Mouse (Mus musculus) kidney, postnatal 36 days (tissue): ENCODE data around the gene Cavin4.
A peak's percentile ranks its signal among the peaks of the same experiment; 100 is the strongest.
"Not testable (repeated sequence)": the region's sequence is repeated elsewhere in the genome, so short reads cannot be mapped to it uniquely, and the experiment has no call there.

Experiments
- DNase-seq, 2 experiments: peaks; one replicate each; pipeline ENCODE4 v3.0.0; 2021 to 2022; ENCODE audit warnings: mixed read lengths in 2 of 2

The Cavin4 gene

GRCm38 (mm10) chr4:48674412-48674811, 11.1 kb downstream of the Cavin4 start:
- DNase-seq: no peak

- DNase-seq: no peak
These were observed 13.4 kb downstream of the Cavin4 start for GRCm38 (mm10) chr4:48676570-48677185.

GRCm38 (mm10) chr4:48677276-48677675, 14.0 kb downstream of the Cavin4 start:
- DNase-seq: no peak

- no peak for DNase-seq
These were observed 14.5 kb downstream of the Cavin4 start for GRCm38 (mm10) chr4:48677812-48678211.

- no peak for DNase-seq
These were observed 15.5 kb downstream of the Cavin4 start for GRCm38 (mm10) chr4:48678793-48679192.

- not testable (repeated sequence) for DNase-seq
These were observed 16.4 kb downstream of the Cavin4 start for GRCm38 (mm10) chr4:48679728-48680127.

GRCm38 (mm10) chr4:48680214-48680613, 16.9 kb downstream of the Cavin4 start:
- DNase-seq: no peak

GRCm38 (mm10) chr4:48680648-48681343, 17.5 kb downstream of the Cavin4 start:
- DNase-seq: peak; percentile 40 to 68

GRCm38 (mm10) chr4:48683126-48683525, 19.8 kb downstream of the Cavin4 start:
- no peak for DNase-seq

GRCm38 (mm10) chr4:48683633-48684209, 20.4 kb downstream of the Cavin4 start:
- DNase-seq: not testable (repeated sequence)

GRCm38 (mm10) chr4:48684593-48685187, 21.4 kb downstream of the Cavin4 start:
- peak in 1 of 2 experiments; percentile 12 for DNase-seq

- DNase-seq: no peak
These were observed 24.8 kb downstream of the Cavin4 start for GRCm38 (mm10) chr4:48688148-48688547.

GRCm38 (mm10) chr4:48690640-48691039, 27.3 kb downstream of the Cavin4 start:
- DNase-seq: peak; percentile 28 to 41

GRCm38 (mm10) chr4:48691793-48692437, 28.6 kb downstream of the Cavin4 start:
- peak; percentile 21 to 64 for DNase-seq

- DNase-seq: no peak
These were observed 29.5 kb downstream of the Cavin4 start for GRCm38 (mm10) chr4:48692736-48693292.

GRCm38 (mm10) chr4:48696706-48697105, 33.4 kb downstream of the Cavin4 start:
- no peak for DNase-seq

- DNase-seq: no peak
These were observed 34.0 kb downstream of the Cavin4 start for GRCm38 (mm10) chr4:48697302-48697701.

- DNase-seq: no peak
These were observed 52.7 kb downstream of the Cavin4 start for GRCm38 (mm10) chr4:48715865-48716650.

- DNase-seq: no peak
These were observed 53.5 kb downstream of the Cavin4 start for GRCm38 (mm10) chr4:48716817-48717216.
